Mouse (Mus musculus) layer of hippocampus, adult 11-12 months (tissue): Measurements from ENCODE around the gene Dtymk.

ENCODE experiments used
- DNase-seq: peaks from one replicate; pipeline ENCODE4 v3.0.0; 2022; ENCODE audit warnings: low spot score

Gene Dtymk

GRCm38 (mm10) chr1:93742910-93743309, 58.8 kb downstream of the Dtymk start:
- DNase-seq: no peak
